Mouse (Mus musculus): ENCODE data around the gene Neurl2.
"Not testable (repeated sequence)": the region's sequence is repeated elsewhere in the genome, so short reads cannot be mapped to it uniquely, and the experiment has no call there.

Gene Neurl2

GRCm38 (mm10) chr2:164833314-164833959, at the start of gene Neurl2:
Gene Neurl2 (minus strand): TSS chr2:164833456.
- peak; percentile 92 for DNase-seq

DNA sequence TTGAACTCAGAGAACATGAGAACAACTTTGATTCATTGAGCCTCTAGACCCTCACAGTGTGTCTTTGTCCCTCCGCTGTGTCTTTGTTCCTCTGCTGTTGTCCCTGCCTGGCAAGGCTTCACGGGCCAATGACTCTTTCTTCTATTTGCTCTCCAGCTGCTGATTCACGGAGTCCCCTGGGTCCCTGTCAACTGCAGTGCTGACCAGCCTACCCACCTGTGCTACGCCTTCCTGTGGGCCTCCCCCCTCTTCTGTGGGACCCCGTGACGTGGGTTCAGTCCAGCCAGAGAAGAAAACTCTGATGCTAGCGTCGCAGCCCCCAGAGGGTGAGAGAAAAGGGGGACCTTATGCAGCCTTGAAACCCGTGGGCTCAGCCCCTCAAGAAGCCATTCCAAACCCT, 49.4 kb upstream of the Neurl2 start:
- DNase-seq, result peak; percentile 51

- peak; percentile 95 for DNase-seq
Observed at GRCm38 (mm10) chr2:164879568-164880277, 46.5 kb upstream of the Neurl2 start.

GRCm38 (mm10) chr2:164879228-164879567, 45.9 kb upstream of the Neurl2 start, which contains the start of gene Pcif1:
Gene Pcif1 (plus strand): TSS chr2:164879304.
- peak; percentile 93 for DNase-seq

DNA sequence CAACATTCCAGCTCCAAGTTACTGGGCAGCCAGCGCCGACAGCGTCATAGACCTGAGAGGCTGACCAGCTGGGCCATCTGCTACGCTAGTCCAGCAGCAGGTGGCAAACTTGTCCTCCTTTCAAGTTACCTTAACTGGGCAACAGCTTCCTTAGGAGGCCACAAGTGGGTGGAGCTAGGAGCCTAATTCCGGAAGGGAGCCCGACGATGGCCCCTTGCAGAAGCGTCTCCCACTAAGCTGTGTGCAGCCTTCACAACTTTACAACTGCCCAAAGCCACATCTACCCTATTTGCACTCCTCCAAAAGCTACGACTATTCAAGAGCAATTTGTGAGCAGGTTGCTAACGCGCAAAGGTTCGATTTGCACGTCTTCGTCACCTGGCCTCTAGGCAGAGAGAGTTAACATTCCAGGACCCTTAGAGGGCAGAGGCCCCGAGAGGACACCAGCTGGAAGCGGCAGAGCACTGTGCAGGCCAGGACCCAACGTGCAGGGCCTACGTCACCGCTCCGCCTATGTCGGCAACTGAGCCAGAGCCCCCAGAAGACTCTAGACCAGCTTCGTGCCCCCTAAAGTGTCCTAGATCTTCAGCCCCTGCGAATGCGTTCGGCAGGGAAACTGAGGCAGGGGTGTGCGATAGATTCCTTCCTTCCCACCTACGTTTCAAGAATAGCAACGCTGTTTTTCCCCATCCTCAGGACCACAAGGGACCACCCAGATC, 45.4 kb upstream of the Neurl2 start:
- DNase-seq, result peak; percentile 87

DNA sequence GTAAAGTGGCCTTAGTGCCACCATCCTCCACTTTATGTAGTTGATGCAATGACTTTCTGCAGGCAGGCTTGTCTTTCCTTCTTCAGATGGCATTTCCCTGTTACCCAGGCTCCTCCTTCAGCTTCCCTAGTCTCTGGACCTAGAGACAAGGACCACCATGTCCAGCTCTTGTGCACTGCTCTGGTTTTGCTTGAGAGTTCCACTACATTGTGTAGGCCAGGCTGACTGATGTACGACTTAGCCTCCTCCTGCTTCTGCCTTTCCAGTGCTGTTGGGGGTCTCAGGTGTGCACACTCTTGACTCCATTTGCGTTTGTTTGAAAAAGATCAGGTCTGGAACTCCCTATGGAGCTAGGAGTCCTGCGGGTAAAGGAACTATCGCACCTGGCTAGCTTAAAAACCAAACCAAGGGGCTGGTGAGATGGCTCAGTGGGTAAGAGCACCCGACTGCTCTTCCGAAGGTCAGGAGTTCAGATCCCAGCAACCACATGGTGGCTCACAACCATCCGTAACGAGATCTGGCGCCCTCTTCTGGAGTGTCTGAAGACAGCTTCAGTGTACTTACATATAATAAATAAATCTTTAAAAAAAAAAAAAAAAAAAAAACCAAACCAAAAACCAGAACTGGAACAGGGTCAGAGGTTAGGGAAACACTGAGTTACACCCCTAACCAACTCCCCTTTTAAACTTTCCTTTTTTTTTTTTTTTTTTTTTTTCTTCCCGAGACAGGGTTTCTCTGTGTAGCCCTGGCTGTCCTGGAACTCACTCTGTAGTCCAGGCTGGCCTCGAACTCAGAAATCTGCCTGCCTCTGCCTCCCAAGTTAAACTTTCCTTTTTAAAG, 44.3 kb upstream of the Neurl2 start:
- peak; percentile 44 for DNase-seq

GRCm38 (mm10) chr2:164875648-164876047, 42.4 kb upstream of the Neurl2 start:
- DNase-seq, result not testable (repeated sequence)

- DNase-seq, result no peak
Observed at GRCm38 (mm10) chr2:164874239-164874769, 41.0 kb upstream of the Neurl2 start.

DNA sequence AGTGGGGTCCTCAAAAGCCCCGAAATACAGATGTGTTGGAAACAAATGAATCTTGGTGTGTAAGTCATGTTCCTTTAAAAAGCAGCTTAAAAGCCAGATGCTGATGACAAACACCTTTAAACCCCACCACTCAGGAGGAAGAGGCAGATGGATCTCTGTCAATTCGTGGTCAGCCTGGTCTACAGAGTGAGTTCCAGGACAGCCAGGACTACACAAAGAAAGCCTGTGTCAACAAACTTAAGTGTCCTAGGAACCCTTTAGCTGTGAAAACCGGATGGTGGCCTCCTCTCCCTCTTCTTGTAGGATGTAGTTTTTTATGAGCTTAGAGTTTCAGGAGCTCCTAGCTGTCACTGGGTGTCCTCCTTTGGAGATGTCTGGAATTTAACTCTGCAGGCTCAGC, 40.4 kb upstream of the Neurl2 start:
- DNase-seq, result no peak

GRCm38 (mm10) chr2:164871602-164872303, 38.5 kb upstream of the Neurl2 start:
- no peak for DNase-seq

- no peak for DNase-seq
Observed at GRCm38 (mm10) chr2:164868491-164868890, 35.2 kb upstream of the Neurl2 start.

- DNase-seq, result no peak
Observed at GRCm38 (mm10) chr2:164867566-164867965, 34.3 kb upstream of the Neurl2 start.

DNA sequence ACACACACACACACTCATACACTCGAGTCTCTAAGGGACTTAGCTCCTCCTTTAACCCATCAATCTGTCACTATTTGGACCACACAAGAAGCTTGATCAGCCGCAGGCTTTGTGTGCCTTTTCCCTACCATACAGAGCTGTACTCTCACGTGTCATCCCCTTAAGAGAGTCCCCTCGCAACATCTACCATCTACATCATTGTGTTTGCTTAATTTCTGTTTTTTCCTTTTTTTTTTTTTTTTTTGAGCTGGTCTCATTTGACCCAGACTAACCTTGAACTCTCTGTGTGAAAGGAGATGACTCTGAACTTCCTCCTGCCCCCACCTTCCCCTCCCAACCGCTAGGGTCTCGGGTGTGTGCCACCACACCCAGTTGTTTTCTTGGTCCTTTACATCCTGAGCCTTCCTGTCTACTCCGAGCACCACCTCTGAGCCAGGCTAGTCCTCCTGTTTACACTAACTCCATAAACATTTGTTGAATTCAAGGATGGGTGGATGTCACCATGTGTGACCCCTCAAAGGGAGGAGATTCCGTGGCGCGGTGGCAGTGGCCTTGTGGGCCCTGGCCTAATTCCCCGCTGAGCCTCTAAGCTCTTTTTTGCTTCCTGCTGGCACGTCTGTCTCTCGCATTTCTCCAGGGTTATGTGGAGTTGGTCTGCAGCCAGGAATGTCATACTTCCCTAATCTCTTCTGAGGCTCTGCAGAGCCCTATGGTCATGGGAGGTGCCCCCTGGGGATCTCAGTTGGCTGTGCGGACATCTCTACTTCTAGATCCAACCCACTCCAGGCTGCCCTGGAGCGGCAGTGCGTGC, 33.7 kb upstream of the Neurl2 start:
- DNase-seq, result no peak

DNA sequence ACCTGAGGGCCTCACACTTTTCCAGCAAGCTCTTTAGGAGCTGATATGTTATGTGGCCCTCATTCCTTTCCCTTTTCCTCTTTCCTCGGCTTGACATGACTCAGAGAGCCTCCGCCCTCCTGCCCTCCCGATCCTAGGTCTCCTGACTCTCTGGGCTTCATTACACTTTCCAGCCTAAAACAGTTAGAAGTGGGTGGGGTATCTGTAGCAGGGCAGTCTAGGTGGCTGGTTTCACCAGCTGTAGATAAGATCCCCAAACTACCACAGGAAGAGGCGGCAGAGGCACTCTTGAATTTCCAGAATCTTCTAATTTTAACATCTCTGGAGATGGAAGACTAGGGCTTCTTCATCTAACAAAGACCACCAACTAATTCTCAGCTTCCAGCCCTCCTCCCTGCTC, 31.3 kb upstream of the Neurl2 start:
- no peak for DNase-seq

- not testable (repeated sequence) for DNase-seq
Observed at GRCm38 (mm10) chr2:164863411-164863810, 30.2 kb upstream of the Neurl2 start.

DNA sequence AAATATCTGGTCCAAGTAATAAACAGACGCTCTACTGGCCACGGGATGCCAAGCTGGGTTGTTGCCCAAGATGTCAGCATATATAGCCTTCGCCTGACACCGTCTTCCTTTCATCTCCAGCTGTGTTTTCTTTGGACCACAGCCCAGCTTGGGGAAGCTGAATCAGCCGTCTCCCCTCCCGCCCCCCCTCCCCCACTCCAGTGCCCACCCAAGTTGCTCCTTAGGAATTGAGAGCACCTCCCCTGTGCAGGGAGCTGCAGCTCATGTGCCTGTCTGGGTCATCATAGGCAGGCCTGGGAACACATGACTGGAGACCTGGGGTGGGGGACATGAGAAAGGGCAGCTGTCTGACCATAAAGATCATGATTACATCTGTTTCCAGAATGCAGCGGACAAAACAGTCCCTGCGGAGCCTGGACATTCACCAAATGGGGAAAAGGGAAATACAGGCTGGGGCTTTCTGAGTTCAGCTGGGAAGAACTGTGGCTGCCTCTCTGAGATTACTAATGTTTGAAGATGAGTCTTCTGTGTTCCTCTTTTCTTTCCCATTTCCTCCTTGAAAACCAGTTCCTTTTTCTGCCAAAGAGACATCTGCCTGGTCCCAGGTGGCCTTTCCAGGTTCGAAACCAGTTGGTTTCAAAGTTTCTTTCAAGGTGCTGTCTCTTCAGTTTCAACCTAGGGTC, 29.1 kb upstream of the Neurl2 start:
- DNase-seq, result no peak

DNA sequence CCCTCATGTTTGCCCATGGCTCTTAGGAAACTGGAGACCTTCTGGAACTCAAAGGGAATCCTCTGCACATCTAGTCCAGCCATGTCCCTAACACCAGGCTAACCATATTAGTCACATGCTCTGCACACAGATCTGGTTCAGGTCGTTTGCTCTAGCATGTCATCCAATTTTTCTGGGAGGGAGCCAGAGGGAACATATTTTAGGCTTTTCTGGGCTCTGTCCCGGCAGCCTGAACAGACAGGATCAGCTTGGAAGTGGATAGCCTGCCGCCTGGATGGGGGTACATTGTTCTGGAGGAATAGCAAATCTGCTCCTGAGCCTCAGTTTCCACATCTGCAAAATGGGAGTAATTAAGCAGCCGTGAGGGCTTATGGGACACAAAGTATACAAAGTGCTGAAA, 27.8 kb upstream of the Neurl2 start:
- no peak for DNase-seq

DNA sequence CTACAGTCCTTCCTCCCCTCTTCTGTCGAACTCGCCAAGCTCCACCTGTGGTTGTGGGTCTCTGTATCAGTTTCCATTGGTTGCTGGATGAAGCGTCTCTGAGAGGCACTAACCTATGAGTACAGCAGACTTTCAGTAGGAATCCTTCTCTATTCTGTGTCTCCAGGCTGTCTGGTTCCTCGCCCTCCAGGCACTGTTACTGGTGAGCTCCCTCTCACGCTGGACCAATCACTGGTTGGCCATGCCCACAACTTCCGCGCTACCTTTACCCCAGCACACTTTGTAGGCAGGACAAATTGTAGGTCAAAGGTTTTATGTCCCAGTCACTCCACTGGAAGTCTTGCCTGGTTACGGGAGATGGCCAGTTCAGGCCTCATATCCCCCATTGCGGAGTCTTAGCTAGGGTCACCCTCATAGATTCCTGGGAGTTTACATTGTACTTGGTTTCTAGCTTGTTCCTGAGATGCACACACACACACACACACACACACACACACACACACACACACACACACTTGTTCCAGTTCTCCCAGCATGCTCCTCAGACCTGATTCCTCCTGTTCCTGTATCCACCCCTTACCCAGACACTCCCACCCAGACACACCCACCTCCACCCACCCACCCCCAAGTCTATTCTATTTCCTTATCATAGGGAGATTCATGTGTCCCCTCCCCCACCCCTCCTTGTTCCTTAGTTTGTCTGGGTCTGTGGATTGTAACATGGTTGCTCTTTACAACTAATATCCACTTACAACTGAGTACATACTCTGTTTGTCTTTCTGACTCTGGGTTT, 26.6 kb upstream of the Neurl2 start:
- DNase-seq, result no peak

- no peak for DNase-seq
Observed at GRCm38 (mm10) chr2:164859155-164859554, 25.9 kb upstream of the Neurl2 start.
